Mouse (Mus musculus): Measurements from ENCODE around the gene Gm10309. TPM values are rescaled to one million over a fixed set of nuclear protein-coding genes. Genes with fewer than 3 reads are reported as not detected.

Gene Gm10309
- polyA plus RNA-seq, 1 experiment = not detected

- no peaks in the 10 kb centered on the region; the same call in 1 of the 2 replicates for H3K4me1 ChIP-seq (ENCODE audit: control insufficient read depth, insufficient read depth, low read length)
- WGBS = 6% methylated on average over 6 of the region's 6 CpGs
- H3K4me3 ChIP-seq (replicated peaks; ENCODE audit: control insufficient read depth, low read depth, low read length) = no peak overlapping the region
- TF ChIP-seq CTCF (IDR thresholded peaks at IDR 0.05; ENCODE audit: control insufficient read depth, insufficient read depth, low read length) = no peak
- TF ChIP-seq POLR2A (IDR thresholded peaks at IDR 0.05; ENCODE audit: borderline replicate concordance, control insufficient read depth, low read depth, low read length) = no peak
- no peak overlapping the region for H3K27ac ChIP-seq (ENCODE audit: control insufficient read depth, insufficient read depth, low read depth, low read length, poor library complexity)
Measured at GRCm38 (mm10) chr17:86494895-86495294, 10.1 kb downstream of the Gm10309 start.

GRCm38 (mm10) chr17:86494494-86494893, 10.5 kb downstream of the Gm10309 start:
- H3K27ac ChIP-seq (ENCODE audit: control insufficient read depth, insufficient read depth, low read depth, low read length, poor library complexity) = no peak overlapping the region
- TF ChIP-seq POLR2A (IDR thresholded peaks at IDR 0.05; ENCODE audit: borderline replicate concordance, control insufficient read depth, low read depth, low read length) (no peak), CTCF (IDR thresholded peaks at IDR 0.05; ENCODE audit: control insufficient read depth, insufficient read depth, low read length) (no peak)
- H3K4me1 ChIP-seq (ENCODE audit: control insufficient read depth, insufficient read depth, low read length) = no peaks in the 10 kb centered on the region; the same call in 1 of the 2 replicates
- H3K4me3 ChIP-seq (replicated peaks; ENCODE audit: control insufficient read depth, low read depth, low read length) = no peak overlapping the region
- WGBS = 58% methylated on average over 6 of the region's 6 CpGs

- TF ChIP-seq CTCF (IDR thresholded peaks at IDR 0.05; ENCODE audit: control insufficient read depth, insufficient read depth, low read length) (no peak), POLR2A (IDR thresholded peaks at IDR 0.05; ENCODE audit: borderline replicate concordance, control insufficient read depth, low read depth, low read length) (no peak)
- WGBS = 85% methylated on average over 8 of the region's 8 CpGs
- Histone ChIP-seq H3K4me3 (replicated peaks; ENCODE audit: control insufficient read depth, low read depth, low read length) (no peak overlapping the region), H3K27ac (ENCODE audit: control insufficient read depth, insufficient read depth, low read depth, low read length, poor library complexity) (no peak overlapping the region), H3K4me1 (ENCODE audit: control insufficient read depth, insufficient read depth, low read length) (no peaks in the 10 kb centered on the region; the same call in 1 of the 2 replicates)
Measured at GRCm38 (mm10) chr17:86493891-86494420, 11.1 kb downstream of the Gm10309 start.

GRCm38 (mm10) chr17:86492376-86492775, 12.7 kb downstream of the Gm10309 start:
- no peak for TF ChIP-seq CTCF (IDR thresholded peaks at IDR 0.05; ENCODE audit: control insufficient read depth, insufficient read depth, low read length)
- TF ChIP-seq POLR2A (IDR thresholded peaks at IDR 0.05; ENCODE audit: borderline replicate concordance, control insufficient read depth, low read depth, low read length) = no peak
- WGBS = 49% methylated on average over 7 of the region's 7 CpGs
- H3K4me3 ChIP-seq (replicated peaks; ENCODE audit: control insufficient read depth, low read depth, low read length) = no peak overlapping the region
- H3K4me1 ChIP-seq (ENCODE audit: control insufficient read depth, insufficient read depth, low read length) = no peaks in the 10 kb centered on the region; the same call in 1 of the 2 replicates
- H3K27ac ChIP-seq (ENCODE audit: control insufficient read depth, insufficient read depth, low read depth, low read length, poor library complexity) = no peak overlapping the region

GRCm38 (mm10) chr17:86489827-86490226, 15.2 kb downstream of the Gm10309 start:
- no peaks in the 10 kb centered on the region; the same call in 1 of the 2 replicates for H3K4me1 ChIP-seq (ENCODE audit: control insufficient read depth, insufficient read depth, low read length)

GRCm38 (mm10) chr17:86487450-86487849, 17.6 kb downstream of the Gm10309 start:
- no peak overlapping the region for H3K27ac ChIP-seq (ENCODE audit: control insufficient read depth, insufficient read depth, low read depth, low read length, poor library complexity)
- H3K4me1 ChIP-seq (ENCODE audit: control insufficient read depth, insufficient read depth, low read length) = no peaks in the 10 kb centered on the region
- WGBS = 60% methylated on average over 3 of the region's 3 CpGs
- TF ChIP-seq CTCF (IDR thresholded peaks at IDR 0.05; ENCODE audit: control insufficient read depth, insufficient read depth, low read length) (no peak), POLR2A (IDR thresholded peaks at IDR 0.05; ENCODE audit: borderline replicate concordance, control insufficient read depth, low read depth, low read length) (no peak)
- H3K4me3 ChIP-seq (replicated peaks; ENCODE audit: control insufficient read depth, low read depth, low read length) = no peak overlapping the region

More at GRCm38 (mm10) chr17:86489827-86490226, 15.2 kb downstream of the Gm10309 start:
- TF ChIP-seq POLR2A (IDR thresholded peaks at IDR 0.05; ENCODE audit: borderline replicate concordance, control insufficient read depth, low read depth, low read length) = no peak
- TF ChIP-seq CTCF (IDR thresholded peaks at IDR 0.05; ENCODE audit: control insufficient read depth, insufficient read depth, low read length) = no peak
- 77% methylated on average over 10 of the region's 10 CpGs for WGBS
- no peak overlapping the region for H3K4me3 ChIP-seq (replicated peaks; ENCODE audit: control insufficient read depth, low read depth, low read length)
- H3K27ac ChIP-seq (ENCODE audit: control insufficient read depth, insufficient read depth, low read depth, low read length, poor library complexity) = no peak overlapping the region

- Histone ChIP-seq H3K4me1 (ENCODE audit: control insufficient read depth, insufficient read depth, low read length) (no peaks in the 10 kb centered on the region), H3K27ac (ENCODE audit: control insufficient read depth, insufficient read depth, low read depth, low read length, poor library complexity) (no peak overlapping the region), H3K4me3 (replicated peaks; ENCODE audit: control insufficient read depth, low read depth, low read length) (no peak overlapping the region)
- TF ChIP-seq CTCF (IDR thresholded peaks at IDR 0.05; ENCODE audit: control insufficient read depth, insufficient read depth, low read length) = no peak
- no peak for TF ChIP-seq POLR2A (IDR thresholded peaks at IDR 0.05; ENCODE audit: borderline replicate concordance, control insufficient read depth, low read depth, low read length)
- WGBS = 82% methylated on average over 5 of the region's 5 CpGs
Measured at GRCm38 (mm10) chr17:86486657-86487056, 18.4 kb downstream of the Gm10309 start.

- no peak overlapping the region for H3K27ac ChIP-seq (ENCODE audit: control insufficient read depth, insufficient read depth, low read depth, low read length, poor library complexity)
Measured at GRCm38 (mm10) chr17:86484087-86484737, 20.8 kb downstream of the Gm10309 start.

More at GRCm38 (mm10) chr17:86484087-86484737, 20.8 kb downstream of the Gm10309 start:
- WGBS = 5% methylated on average over 3 of the region's 3 CpGs
- Histone ChIP-seq H3K4me3 (replicated peaks; ENCODE audit: control insufficient read depth, low read depth, low read length) (no peak overlapping the region), H3K4me1 (ENCODE audit: control insufficient read depth, insufficient read depth, low read length) (no peaks in the 10 kb centered on the region; the same call in 1 of the 2 replicates)
- TF ChIP-seq POLR2A (IDR thresholded peaks at IDR 0.05; ENCODE audit: borderline replicate concordance, control insufficient read depth, low read depth, low read length) (no peak), CTCF (IDR thresholded peaks at IDR 0.05; ENCODE audit: control insufficient read depth, insufficient read depth, low read length) (peak; percentile 49)

Data from bone marrow, adult 2 months (tissue).